Mouse (Mus musculus) heart, adult 18-20 months (tissue): Measurements from ENCODE around the gene Olfr1411. TPM values are rescaled to one million over a fixed set of nuclear protein-coding genes. Genes with fewer than 3 reads are reported as not detected.
A peak's percentile ranks its signal among the peaks of the same experiment; 100 is the strongest.

Source experiments
- DNase-seq, 2 experiments: peaks; one replicate each; pipeline ENCODE4 v3.0.0; 2021 to 2022; ENCODE audit warnings: mixed read lengths in 1 of 2
- long read RNA-seq, 2 experiments: library from polyadenylated mRNA; stranded (forward); transcript quantifications; one replicate each; pipeline ENCODE4 v2.0.0; 2021
- total RNA-seq, 2 experiments: library from RNA; stranded (reverse); gene quantifications; 2 replicates each; pipeline ENCODE4 v1.2.3; 2021

The Olfr1411 gene
- total RNA-seq, result not detected
- long read RNA-seq, experiment 1, result 0 reads
- long read RNA-seq, experiment 2, result 0 reads

GRCm38 (mm10) chr1:92594111-92594510 is at the start of gene Olfr1411:
Gene Olfr1411, plus strand, starts transcription at chr1:92594411.
- DNase-seq, result no peak

DNA sequence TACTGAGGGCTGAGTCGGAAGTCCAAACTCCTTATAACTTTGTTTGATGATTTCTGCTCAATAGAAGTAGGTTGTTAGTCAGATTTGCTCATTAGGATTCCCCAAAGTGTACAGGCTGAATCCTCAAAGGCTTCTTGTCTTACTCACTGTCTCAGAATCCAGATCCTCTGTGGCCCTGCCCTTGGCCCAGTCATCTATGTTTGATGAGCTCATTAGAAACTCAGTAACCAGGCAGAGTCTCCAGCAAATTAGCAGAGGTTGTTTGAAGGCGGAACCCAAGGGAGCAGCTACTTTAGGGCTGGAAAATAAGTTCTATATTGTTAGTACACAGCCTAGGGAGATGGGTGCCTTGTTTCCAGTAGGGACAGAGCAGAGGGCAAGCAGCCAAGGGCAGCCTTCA is 48.3 kb upstream of the Olfr1411 start:
- no peak for DNase-seq

DNA sequence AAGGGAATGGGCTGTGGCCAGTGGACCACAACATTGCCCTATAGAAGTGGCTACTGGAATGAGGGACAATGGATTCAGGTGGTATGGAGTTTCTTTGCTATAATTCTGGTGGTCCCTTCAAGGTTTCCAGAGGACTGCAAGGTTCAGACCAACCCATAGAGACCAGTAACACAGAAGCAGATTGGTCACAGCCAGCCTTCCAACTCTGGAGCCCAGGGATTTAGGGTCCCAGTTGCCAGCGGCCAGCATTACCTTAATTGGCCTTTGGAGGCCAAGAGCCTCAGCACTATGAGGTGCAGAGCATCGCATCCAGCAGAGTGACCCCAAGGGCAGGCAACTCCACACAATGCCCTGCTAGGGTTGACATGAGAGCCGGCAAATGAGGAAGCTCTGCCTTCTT is 23.2 kb upstream of the Olfr1411 start, which contains the start of gene Olfr1413:
TSS of gene Olfr1413 (plus strand) at position 301 of the 400 bp plus-strand sequence.
- DNase-seq, result no peak

GRCm38 (mm10) chr1:92585479-92585878 is 8.7 kb upstream of the Olfr1411 start, which contains the start of gene Olfr1412:
Gene Olfr1412, plus strand, starts transcription at chr1:92585779.
- DNase-seq, result no peak

DNA sequence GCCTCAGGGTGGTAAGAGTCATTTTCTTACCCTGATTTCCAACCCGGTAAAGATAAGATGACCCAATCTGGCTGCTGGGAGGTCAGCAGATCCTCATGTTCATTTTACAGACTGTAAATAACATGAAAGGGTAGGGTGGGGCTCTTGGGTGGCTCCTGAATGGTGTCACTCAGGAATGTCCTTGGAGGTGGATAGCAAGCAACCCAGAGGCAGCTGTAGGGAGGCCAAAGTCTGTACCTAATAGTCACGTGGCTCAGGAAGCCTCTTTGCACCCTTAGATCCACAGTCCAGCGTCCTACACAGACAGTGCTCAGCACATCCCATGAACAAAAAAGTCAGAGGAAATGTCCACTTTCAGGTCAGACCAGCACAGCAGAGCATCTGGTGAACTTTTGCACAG is 1.8 kb downstream of the Olfr1411 start:
- DNase-seq, result no peak

- no peak for DNase-seq
Observed at GRCm38 (mm10) chr1:92605482-92605881, 11.3 kb downstream of the Olfr1411 start, which contains the start of gene Olfr1410. Gene Olfr1410, plus strand, starts transcription at chr1:92605782.

DNA sequence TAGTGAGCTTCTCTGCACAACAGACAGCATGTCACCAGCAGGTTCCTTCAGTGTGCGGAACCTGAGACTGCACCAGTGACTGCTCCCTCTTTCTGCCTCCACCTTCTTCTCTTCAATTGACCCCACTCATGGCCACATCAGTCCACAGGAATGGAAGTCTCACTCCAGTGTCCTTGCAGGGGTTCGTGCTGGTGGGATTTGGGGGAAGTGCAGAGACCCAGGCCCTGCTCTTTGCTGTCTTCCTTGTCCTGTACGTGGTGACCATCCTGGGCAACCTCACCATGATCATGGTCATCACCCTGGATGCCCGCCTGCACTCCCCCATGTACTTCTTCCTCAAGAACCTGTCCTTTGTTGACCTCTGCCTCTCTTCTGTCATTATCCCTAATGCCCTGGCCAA is 13.5 kb downstream of the Olfr1411 start:
- DNase-seq, result no peak

DNA sequence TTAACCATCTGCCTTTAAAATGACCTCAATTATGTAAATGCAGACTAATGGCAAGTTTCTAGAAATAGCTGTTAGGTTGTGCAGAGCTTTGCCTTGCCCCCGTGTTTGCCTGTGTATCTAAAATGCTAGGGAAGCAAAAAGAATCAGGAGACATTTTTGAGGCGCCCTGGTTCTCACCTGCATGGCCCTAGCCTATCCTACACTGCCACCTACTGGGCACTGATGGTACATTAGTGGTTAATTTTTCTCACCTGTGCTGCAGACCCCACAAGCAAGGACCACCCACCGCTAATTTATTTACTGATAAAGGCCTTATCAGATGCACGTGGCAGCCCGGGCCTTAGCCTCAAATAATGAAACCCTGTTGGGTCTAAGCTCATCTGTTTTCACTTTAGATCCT is 16.8 kb downstream of the Olfr1411 start:
- peak; percentile 14 to 68 for DNase-seq

DNA sequence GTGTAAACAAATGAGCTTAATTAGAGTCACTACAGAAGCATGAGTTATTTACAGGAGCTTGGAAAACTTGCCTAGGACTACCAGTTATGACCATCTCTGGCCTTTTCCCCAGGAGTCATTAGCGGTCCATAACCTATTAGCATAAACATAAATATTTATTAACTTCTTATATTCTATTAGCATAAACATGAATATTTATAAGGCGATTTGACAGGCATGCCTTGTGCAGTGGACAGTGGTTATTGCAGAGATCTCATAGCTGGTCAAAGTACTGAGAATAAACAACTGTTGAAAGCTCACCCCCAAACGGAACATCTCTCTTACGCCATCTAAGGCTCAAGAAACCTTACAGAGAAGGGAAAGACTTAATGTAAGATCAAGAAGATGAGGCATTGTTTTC is 19.0 kb downstream of the Olfr1411 start:
- no peak for DNase-seq

DNA sequence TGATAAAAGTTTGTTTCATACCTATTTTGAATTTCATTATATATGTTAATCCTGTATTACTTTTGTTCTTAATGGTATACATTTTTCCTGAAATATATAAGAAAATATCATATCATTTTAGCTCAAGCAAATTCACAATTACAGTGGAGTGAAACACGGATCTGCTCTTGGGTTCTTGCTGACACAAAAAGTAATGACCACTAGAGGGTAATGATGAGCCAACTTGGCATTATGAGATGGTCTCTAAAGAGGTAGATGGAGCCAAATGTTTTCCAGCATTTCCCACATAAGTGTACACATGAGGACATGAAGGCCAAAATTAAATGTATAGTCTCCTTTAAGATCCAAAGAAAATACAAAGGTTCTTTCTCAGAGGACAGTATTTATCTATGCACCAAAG is 20.3 kb downstream of the Olfr1411 start:
- no peak for DNase-seq

GRCm38 (mm10) chr1:92616046-92616445 is 21.8 kb downstream of the Olfr1411 start:
- no peak for DNase-seq

GRCm38 (mm10) chr1:92617488-92617887 is 23.3 kb downstream of the Olfr1411 start, which contains the start of gene Olfr12:
Gene Olfr12, plus strand, starts transcription at chr1:92617788.
- no peak for DNase-seq

GRCm38 (mm10) chr1:92618360-92618759 is 24.1 kb downstream of the Olfr1411 start:
- no peak for DNase-seq

GRCm38 (mm10) chr1:92628227-92628626 is 34.0 kb downstream of the Olfr1411 start:
- no peak for DNase-seq

- DNase-seq, result no peak
Observed at GRCm38 (mm10) chr1:92632196-92632595, 38.0 kb downstream of the Olfr1411 start.

GRCm38 (mm10) chr1:92632948-92633347 is 38.7 kb downstream of the Olfr1411 start:
- DNase-seq, result no peak

GRCm38 (mm10) chr1:92633726-92634125 is 39.5 kb downstream of the Olfr1411 start:
- DNase-seq, result no peak

GRCm38 (mm10) chr1:92634569-92634968 is 40.4 kb downstream of the Olfr1411 start:
- DNase-seq, result no peak

DNA sequence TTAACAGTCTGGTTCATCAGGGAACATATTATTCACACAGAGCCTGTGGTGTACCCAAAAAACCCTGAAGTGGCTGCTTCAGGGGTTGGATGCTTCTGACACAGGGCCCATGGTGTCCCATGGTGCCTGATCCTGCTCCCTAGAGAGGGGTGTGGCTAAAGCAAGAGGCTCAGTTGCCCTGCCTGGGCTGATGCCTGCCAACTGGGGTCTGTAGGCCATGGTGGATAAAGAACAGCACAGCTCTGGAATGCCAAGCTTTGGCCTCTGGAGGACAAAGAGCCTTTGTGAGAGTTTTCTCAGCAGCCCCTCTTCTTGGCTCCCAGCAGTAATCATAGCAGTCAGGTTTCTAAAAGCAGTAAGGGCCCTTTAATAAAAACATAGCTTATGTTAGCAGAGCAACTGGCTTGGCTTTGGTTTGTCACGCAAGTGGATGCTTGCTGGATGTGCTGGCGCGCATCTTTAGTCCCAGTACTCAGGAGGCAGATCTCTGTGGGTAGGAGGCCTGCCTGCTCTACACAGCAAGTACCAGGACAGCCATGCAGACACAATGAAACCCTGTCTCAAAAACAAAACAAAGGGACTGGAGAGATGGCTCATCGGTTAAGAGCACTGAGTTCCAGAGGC is 40.9 kb downstream of the Olfr1411 start:
- no peak for DNase-seq

- no peak for DNase-seq
Observed at GRCm38 (mm10) chr1:92636015-92636414, 41.8 kb downstream of the Olfr1411 start.

GRCm38 (mm10) chr1:92636676-92637075 is 42.5 kb downstream of the Olfr1411 start:
- no peak for DNase-seq

- no peak for DNase-seq
Observed at GRCm38 (mm10) chr1:92637501-92638172, 43.4 kb downstream of the Olfr1411 start.

- DNase-seq, result no peak
Observed at GRCm38 (mm10) chr1:92638181-92638580, 44.0 kb downstream of the Olfr1411 start.

- no peak for DNase-seq
Observed at GRCm38 (mm10) chr1:92638736-92639135, 44.5 kb downstream of the Olfr1411 start.
